Mouse (Mus musculus) liver, embryonic 15.5 days (tissue): ENCODE results near the gene Bcl2l15. TPM values are rescaled to one million over a fixed set of nuclear protein-coding genes. Genes with fewer than 3 reads are reported as not detected.
"Not testable (repeated sequence)": the region's sequence is repeated elsewhere in the genome, so short reads cannot be mapped to it uniquely, and the experiment has no call there.

ENCODE experiments used
- ATAC-seq: fragments of 200-750 bp; cut with Nextera tagmentation; 2 replicates; pipeline ENCODE4 v1.8.0; 2017; ENCODE audit warnings: moderate number of reproducible peaks, mild to moderate bottlenecking, moderate library complexity; ENCODE audit not compliant: insufficient read depth
- H3K27ac ChIP-seq: fragments of 300-500 bp; sonication (generic); replicated peaks from 2 replicates; pipeline ENCODE4 v1.5.1; 2015; ENCODE audit warnings: mild to moderate bottlenecking, inconsistent platforms
- H3K27me3 ChIP-seq: fragments of 300-500 bp; sonication (generic); 2 replicates; pipeline ENCODE4 v1.6.1; 2015; ENCODE audit warnings: mild to moderate bottlenecking, inconsistent platforms
- H3K36me3 ChIP-seq: fragments of 300-500 bp; sonication (generic); replicated peaks from 2 replicates; pipeline ENCODE4 v1.6.1; 2015; ENCODE audit warnings: moderate library complexity, mild to moderate bottlenecking, inconsistent platforms
- H3K4me1 ChIP-seq: fragments of 300-500 bp; sonication (generic); replicated peaks from 2 replicates; pipeline ENCODE4 v1.6.1; 2015; ENCODE audit warnings: inconsistent platforms
- H3K4me2 ChIP-seq: fragments of 300-500 bp; sonication (generic); 2 replicates; pipeline ENCODE4 v1.6.1; 2015; ENCODE audit warnings: moderate library complexity, mild to moderate bottlenecking, inconsistent platforms
- H3K4me3 ChIP-seq: fragments of 300-500 bp; sonication (generic); replicated peaks from 2 replicates; pipeline ENCODE4 v1.5.1; 2015; ENCODE audit warnings: mild to moderate bottlenecking, inconsistent platforms
- H3K9ac ChIP-seq: fragments of 300-500 bp; sonication (generic); 2 replicates; pipeline ENCODE4 v1.6.1; 2015; ENCODE audit warnings: moderate library complexity, mild to moderate bottlenecking, inconsistent platforms
- H3K9me3 ChIP-seq: fragments of 300-500 bp; sonication (generic); replicated peaks from 2 replicates; pipeline ENCODE4 v1.6.1; 2016; ENCODE audit warnings: inconsistent platforms
- WGBS: fragments of 180-500 bp; shearing (Covaris S2); methylation state at CpG from one replicate; pipeline ENCODE4 v1.1.7; 2015; ENCODE audit warnings: mixed read lengths; ENCODE audit not compliant: insufficient replicate concordance; 5-methylcytosine and 5-hydroxymethylcytosine counted together
- polyA plus RNA-seq: library from polyadenylated mRNA; unstranded; fragments of >200 nt; fragmentation: Nextera tagmentation; extraction: Ambion mirVana; gene quantifications from 2 replicates; pipeline ENCODE4 v1.2.1, GENCODE M21; 2015

The Bcl2l15 gene
- polyA plus RNA-seq, 1 experiment from 2014 or later: 1.5 TPM

GRCm38 (mm10) chr3:103799507-103799906, 32.9 kb upstream of the Bcl2l15 start:
- no peak overlapping the region for H3K4me3 ChIP-seq
- no peaks in the 10 kb centered on the region for H3K9me3 ChIP-seq
- H3K27ac ChIP-seq: peak overlapping the region; percentile 96
- no peaks in the 10 kb centered on the region for H3K27me3 ChIP-seq
- H3K9ac ChIP-seq: no peak overlapping the region
- peaks cover 84% of the 10 kb centered on the region for H3K4me1 ChIP-seq
- ATAC-seq: peak; percentile 88
- peaks cover 30% of the 10 kb centered on the region for H3K36me3 ChIP-seq
- peak overlapping the region; percentile 51; the same call in 1 of the 2 replicates for H3K4me2 ChIP-seq
- 8% methylated on average over 2 of the region's 2 CpGs for WGBS

DNA sequence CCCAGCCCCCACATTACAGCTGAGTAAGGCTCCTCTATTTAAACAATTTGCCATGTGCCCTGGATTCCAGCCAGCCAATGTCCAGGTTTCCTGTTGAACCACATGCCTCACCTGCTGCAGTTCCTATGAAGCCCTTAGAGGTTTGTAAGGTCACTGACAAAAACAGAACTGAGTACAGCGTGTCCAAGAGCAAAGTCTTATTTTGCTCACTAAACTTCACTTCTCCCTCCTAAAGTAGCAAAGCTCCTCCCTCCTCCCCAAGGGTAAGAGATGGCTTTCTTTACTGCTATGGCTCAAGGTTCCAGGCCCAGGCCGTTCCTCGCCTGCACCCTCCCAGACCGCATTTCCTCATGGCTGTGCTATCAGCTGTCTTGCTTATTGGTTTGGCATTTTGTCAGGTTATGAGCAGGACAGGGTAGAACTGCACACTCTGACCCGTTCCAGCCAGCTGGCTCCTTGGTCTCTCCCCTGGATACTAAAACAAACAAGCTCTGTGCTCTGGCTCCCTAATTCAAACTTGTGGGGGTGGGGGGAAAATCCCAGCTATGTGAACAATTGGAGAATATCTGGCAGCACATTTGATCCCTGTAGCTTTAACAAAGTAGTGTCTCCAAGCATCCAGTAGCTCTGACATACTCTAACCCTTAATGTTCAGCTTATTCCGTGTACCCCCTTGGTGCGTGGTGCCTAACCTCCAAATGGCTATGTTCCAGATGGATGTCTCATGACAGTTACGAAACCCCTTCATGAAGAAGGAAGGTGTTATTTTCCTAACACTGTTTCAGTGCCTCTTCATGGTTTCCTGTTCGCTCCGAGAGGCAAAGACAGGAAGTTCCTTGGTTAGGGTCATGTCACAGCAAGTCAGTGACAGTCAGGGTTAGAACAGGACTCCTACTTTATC, 30.5 kb upstream of the Bcl2l15 start:
- Histone ChIP-seq H3K9ac (peak overlapping the region; percentile 41; the same call in 1 of the 2 replicates), H3K4me1 (peaks cover 87% of the 10 kb centered on the region), H3K36me3 (peaks cover 51% of the 10 kb centered on the region)

DNA sequence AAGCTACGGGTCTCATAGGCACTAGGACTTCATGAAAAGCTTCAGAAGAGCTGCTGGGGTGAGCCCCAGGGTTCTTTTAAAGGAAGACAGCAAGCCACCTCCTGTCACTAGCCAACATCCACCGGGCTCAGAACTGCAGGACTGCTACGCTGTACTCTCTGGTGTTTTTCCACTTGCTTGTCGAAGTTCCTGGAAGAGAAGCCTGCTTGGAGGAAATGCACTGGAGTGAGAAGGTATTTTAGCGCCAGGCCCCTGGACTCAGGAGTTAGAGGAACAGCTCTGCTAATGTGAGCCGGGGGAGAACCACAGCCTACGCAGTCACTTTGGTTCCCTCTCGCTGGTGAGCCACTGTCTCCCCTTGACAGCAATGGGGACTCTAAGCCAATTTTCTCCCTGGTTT, 29.5 kb upstream of the Bcl2l15 start:
- ATAC-seq: no peak
- Histone ChIP-seq H3K36me3 (peaks cover 57% of the 10 kb centered on the region), H3K4me3 (no peak overlapping the region), H3K27ac (peak overlapping the region; percentile 96), H3K27me3 (no peaks in the 10 kb centered on the region), H3K9me3 (no peaks in the 10 kb centered on the region), H3K4me1 (peaks cover 89% of the 10 kb centered on the region), H3K4me2 (no peak overlapping the region), H3K9ac (peak overlapping the region; percentile 26)
- WGBS: 44% methylated on average over 8 of the region's 8 CpGs

More for the DNA sequence above, 30.5 kb upstream of the Bcl2l15 start:
- H3K4me3 ChIP-seq: 0 out of 2 replicates have a peak overlapping the region, but pooled peaks have one; percentile 3
- WGBS: 9% methylated on average over 10 of the region's 10 CpGs
- peak overlapping the region; percentile 96 for H3K27ac ChIP-seq
- peak overlapping the region; percentile 42 for H3K4me2 ChIP-seq
- peak; percentile 73 for ATAC-seq
- H3K27me3 ChIP-seq: no peaks in the 10 kb centered on the region
- no peaks in the 10 kb centered on the region for H3K9me3 ChIP-seq

- Histone ChIP-seq H3K4me1 (peaks cover 77% of the 10 kb centered on the region), H3K9me3 (no peaks in the 10 kb centered on the region), H3K4me3 (no peak overlapping the region), H3K27ac (peak overlapping the region; percentile 79), H3K9ac (peak overlapping the region; percentile 12; the same call in 1 of the 2 replicates), H3K27me3 (no peaks in the 10 kb centered on the region), H3K36me3 (peaks cover 56% of the 10 kb centered on the region), H3K4me2 (0 out of 2 replicates have a peak overlapping the region, but pooled peaks have one; percentile 11)
- 80% methylated on average over 1 of the region's 1 CpGs for WGBS
- no peak for ATAC-seq
These were observed 26.7 kb upstream of the Bcl2l15 start for GRCm38 (mm10) chr3:103805671-103806070.

GRCm38 (mm10) chr3:103808891-103809798, 23.3 kb upstream of the Bcl2l15 start, which contains the start of the genes Dclre1b, Ap4b1 and Gm43064:
Dclre1b (minus strand) TSS chr3:103809444.
Ap4b1 (plus strand) TSS chr3:103809520.
Gm43064 (plus strand) TSS chr3:103809573.
- WGBS: under 1% methylated on average over 68 of the region's 70 CpGs
- peak within 1 kb of the TSS; percentile 90 for H3K9ac ChIP-seq
- H3K27ac ChIP-seq: peak within 1 kb of the TSS; percentile 98
- H3K27me3 ChIP-seq: no peaks in the 10 kb centered on the region
- peaks cover 60% of the 10 kb centered on the region for H3K4me1 ChIP-seq
- no peaks in the 10 kb centered on the region for H3K9me3 ChIP-seq
- H3K4me2 ChIP-seq: peak within 1 kb of the TSS; percentile 70
- H3K4me3 ChIP-seq: peak within 1 kb of the TSS; percentile 89
- ATAC-seq: peak; percentile 88
- peaks cover 52% of the 10 kb centered on the region for H3K36me3 ChIP-seq

DNA sequence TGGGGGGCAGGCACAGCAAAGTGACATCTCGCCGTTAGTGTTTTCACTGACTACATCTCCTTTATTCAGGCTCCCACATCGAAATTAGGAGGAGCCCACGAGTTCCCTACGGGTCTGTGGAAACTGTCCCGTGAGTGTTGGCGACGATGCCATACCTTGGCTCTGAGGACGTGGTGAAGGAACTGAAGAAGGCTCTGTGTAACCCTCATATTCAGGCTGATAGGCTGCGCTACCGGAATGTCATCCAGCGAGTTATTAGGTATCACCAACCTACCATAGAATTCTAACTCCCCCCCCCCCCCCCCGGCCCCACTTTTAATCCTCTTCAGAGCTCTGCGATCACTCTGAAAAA, 22.6 kb upstream of the Bcl2l15 start:
- H3K9me3 ChIP-seq: no peaks in the 10 kb centered on the region
- H3K27ac ChIP-seq: peak overlapping the region; percentile 98
- H3K4me1 ChIP-seq: peaks cover 54% of the 10 kb centered on the region
- H3K4me2 ChIP-seq: peak overlapping the region; percentile 70
- ATAC-seq: peak; percentile 60
- 3% methylated on average over 14 of the region's 14 CpGs for WGBS
- H3K9ac ChIP-seq: peak overlapping the region; percentile 90
- no peaks in the 10 kb centered on the region for H3K27me3 ChIP-seq
- peaks cover 52% of the 10 kb centered on the region for H3K36me3 ChIP-seq
- peak overlapping the region; percentile 89 for H3K4me3 ChIP-seq

- peak overlapping the region; percentile 70 for H3K4me2 ChIP-seq
- H3K27ac ChIP-seq: peak overlapping the region; percentile 98
- peaks cover 52% of the 10 kb centered on the region for H3K36me3 ChIP-seq
- no peaks in the 10 kb centered on the region for H3K27me3 ChIP-seq
- H3K9ac ChIP-seq: peak overlapping the region; percentile 90; the same call in 1 of the 2 replicates
- WGBS: 62% methylated on average over 6 of the region's 6 CpGs
- H3K4me3 ChIP-seq: peak overlapping the region; percentile 89
- ATAC-seq: no peak
- H3K9me3 ChIP-seq: no peaks in the 10 kb centered on the region
- peaks cover 45% of the 10 kb centered on the region for H3K4me1 ChIP-seq
These were observed 21.4 kb upstream of the Bcl2l15 start for GRCm38 (mm10) chr3:103810967-103811366.

GRCm38 (mm10) chr3:103827548-103827947, 4.9 kb upstream of the Bcl2l15 start:
- H3K4me1 ChIP-seq: peaks cover 12% of the 10 kb centered on the region
- no peaks in the 10 kb centered on the region for H3K9me3 ChIP-seq
- no peak overlapping the region for H3K9ac ChIP-seq
- ATAC-seq: no peak
- no peak overlapping the region for H3K27ac ChIP-seq
- H3K4me3 ChIP-seq: no peak overlapping the region
- H3K4me2 ChIP-seq: no peak overlapping the region
- peaks cover 11% of the 10 kb centered on the region for H3K36me3 ChIP-seq
- no peaks in the 10 kb centered on the region for H3K27me3 ChIP-seq

GRCm38 (mm10) chr3:103829036-103829435, 3.4 kb upstream of the Bcl2l15 start:
- Histone ChIP-seq H3K9ac (no peak overlapping the region), H3K9me3 (no peaks in the 10 kb centered on the region), H3K27me3 (no peaks in the 10 kb centered on the region), H3K27ac (no peak overlapping the region), H3K4me1 (peaks cover 19% of the 10 kb centered on the region), H3K36me3 (no peaks in the 10 kb centered on the region), H3K4me2 (no peak overlapping the region), H3K4me3 (no peak overlapping the region)
- ATAC-seq: no peak
- WGBS: 81% methylated on average over 3 of the region's 3 CpGs

GRCm38 (mm10) chr3:103830681-103831080, 1.7 kb upstream of the Bcl2l15 start:
- whole genome bisulfite sequencing: 74% methylated on average over 1 of the region's 1 CpGs
- not testable (repeated sequence) for ATAC-seq, H3K27ac ChIP-seq, H3K9me3 ChIP-seq, H3K4me3 ChIP-seq, H3K9ac ChIP-seq, H3K36me3 ChIP-seq, H3K4me2 ChIP-seq, H3K27me3 ChIP-seq
- H3K4me1 ChIP-seq: peaks cover 19% of the 10 kb centered on the region

GRCm38 (mm10) chr3:103831146-103831545, 1.3 kb upstream of the Bcl2l15 start:
- H3K9me3 ChIP-seq: no peaks in the 10 kb centered on the region
- no peak for ATAC-seq

More at GRCm38 (mm10) chr3:103831146-103831545, 1.3 kb upstream of the Bcl2l15 start:
- no peak overlapping the region for H3K4me2 ChIP-seq
- no peaks in the 10 kb centered on the region for H3K36me3 ChIP-seq
- H3K4me1 ChIP-seq: peaks cover 19% of the 10 kb centered on the region
- H3K27me3 ChIP-seq: no peaks in the 10 kb centered on the region
- H3K27ac ChIP-seq: no peak overlapping the region
- H3K4me3 ChIP-seq: no peak overlapping the region
- 66% methylated on average over 7 of the region's 7 CpGs for WGBS
- no peak overlapping the region for H3K9ac ChIP-seq
